Mouse (Mus musculus) lung, adult 2 months (tissue): ENCODE measurements around the gene 3110009E18Rik. TPM values are rescaled to one million over a fixed set of nuclear protein-coding genes. Genes with fewer than 3 reads are reported as not detected.
A peak's percentile ranks its signal among the peaks of the same experiment; 100 is the strongest.
"Not testable (repeated sequence)": the region's sequence is repeated elsewhere in the genome, so short reads cannot be mapped to it uniquely, and the experiment has no call there.

Source experiments
- DNase-seq: peaks from one replicate; pipeline ENCODE4 v3.0.0; 2022
- H3K4me1 ChIP-seq: fragments of 200-500 bp; 2 replicates; pipeline ENCODE4 v1.6.1; 2011; ENCODE audit warnings: low read length; ENCODE audit not compliant: control insufficient read depth, insufficient read depth
- H3K4me3 ChIP-seq: fragments of 200-500 bp; replicated peaks from 2 replicates; pipeline ENCODE3; 2011; ENCODE audit warnings: low read depth, mild to moderate bottlenecking, control low read depth, low read length; ENCODE audit errors: extremely low read depth
- CTCF ChIP-seq: fragments of 200-500 bp; IDR thresholded peaks from 2 replicates; pipeline ENCODE4 v1.5.1; 2011; ENCODE audit warnings: mild to moderate bottlenecking, low read length, control low read depth; ENCODE audit not compliant: insufficient read depth
- POLR2A ChIP-seq: fragments of 200-500 bp; IDR thresholded peaks from 2 replicates; pipeline ENCODE4 v1.6.1; 2011; ENCODE audit warnings: low read depth, mild to moderate bottlenecking, control low read depth, low read length, borderline replicate concordance; ENCODE audit errors: extremely low read depth
- WGBS: fragments of 180-500 bp; shearing (Covaris S2); methylation state at CpG from one replicate; pipeline ENCODE4 v1.1.7; 2018; 5-methylcytosine and 5-hydroxymethylcytosine counted together
- polyA plus RNA-seq: library from polyadenylated mRNA; depleted of rRNA; stranded (reverse); fragments of >200 nt; gene quantifications from 2 replicates; pipeline ENCODE4 v1.2.3, GENCODE M21; 2012

The 3110009E18Rik gene
- polyA plus RNA-seq, 1 experiment: 1.5 TPM

DNA sequence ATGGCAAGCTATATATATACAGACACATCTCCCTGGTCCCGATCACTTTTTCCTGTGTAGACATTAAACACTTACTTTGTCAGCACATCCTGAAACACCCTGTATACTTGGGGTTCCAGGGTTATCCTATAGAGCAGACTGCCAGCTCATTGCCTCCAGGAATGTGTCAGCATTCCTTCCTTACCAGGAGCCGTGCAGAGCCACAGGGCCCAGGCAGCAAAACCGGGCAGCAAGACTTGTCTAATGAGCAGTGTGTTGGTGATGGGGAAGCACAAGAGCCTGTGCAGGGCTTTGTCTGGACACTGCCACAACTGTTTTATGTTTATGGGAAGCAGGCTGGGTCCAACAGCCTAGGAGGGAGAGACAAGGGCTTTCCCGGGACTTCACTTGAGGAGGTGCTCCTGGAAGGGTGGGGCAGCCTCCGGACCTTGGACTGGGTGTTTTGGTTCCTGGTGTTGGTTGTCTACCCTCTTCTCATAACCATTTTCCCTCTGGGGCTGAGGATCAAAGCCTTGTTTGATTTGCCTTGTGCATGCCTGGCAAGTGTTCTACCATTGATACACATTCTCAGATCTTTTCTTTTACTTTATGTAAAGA, 37.0 kb upstream of the 3110009E18Rik start:
- no peak for DNase-seq
- Histone ChIP-seq H3K4me3 (no peak overlapping the region), H3K4me1 (no peaks in the 10 kb centered on the region)
- no peak for TF ChIP-seq POLR2A
- TF ChIP-seq CTCF: no peak
- WGBS: 29% methylated on average over 5 of the region's 5 CpGs

GRCm38 (mm10) chr1:120085696-120086095, 35.3 kb upstream of the 3110009E18Rik start:
- Histone ChIP-seq H3K4me3 (no peak overlapping the region), H3K4me1 (no peaks in the 10 kb centered on the region)
- WGBS: 76% methylated on average over 3 of the region's 3 CpGs
- DNase-seq: no peak
- TF ChIP-seq POLR2A: no peak
- no peak for TF ChIP-seq CTCF

DNA sequence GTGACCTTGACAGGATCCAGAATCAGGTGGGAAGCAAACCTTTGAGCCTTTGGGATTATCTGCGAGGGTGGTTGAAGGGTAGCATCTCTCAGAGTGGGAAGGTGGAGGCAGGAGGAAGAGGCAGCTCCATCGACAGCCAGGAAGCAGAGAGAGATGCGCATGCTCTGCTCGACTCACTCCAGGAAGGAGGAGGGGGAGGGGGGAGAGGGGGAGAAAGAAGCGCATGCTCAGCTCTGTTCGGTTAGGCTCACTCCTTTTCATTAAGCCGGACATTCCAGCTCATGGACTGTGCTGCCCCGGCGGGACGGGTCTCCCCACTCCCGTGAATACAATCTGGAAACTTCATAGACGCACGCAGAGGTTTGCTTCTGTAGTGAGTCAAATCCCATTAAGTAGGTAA, 34.3 kb upstream of the 3110009E18Rik start:
- no peak for TF ChIP-seq POLR2A
- TF ChIP-seq CTCF: no peak
- no peak overlapping the region for H3K4me3 ChIP-seq
- H3K4me1 ChIP-seq: no peaks in the 10 kb centered on the region
- DNase-seq: no peak
- 63% methylated on average over 13 of the region's 13 CpGs for WGBS

DNA sequence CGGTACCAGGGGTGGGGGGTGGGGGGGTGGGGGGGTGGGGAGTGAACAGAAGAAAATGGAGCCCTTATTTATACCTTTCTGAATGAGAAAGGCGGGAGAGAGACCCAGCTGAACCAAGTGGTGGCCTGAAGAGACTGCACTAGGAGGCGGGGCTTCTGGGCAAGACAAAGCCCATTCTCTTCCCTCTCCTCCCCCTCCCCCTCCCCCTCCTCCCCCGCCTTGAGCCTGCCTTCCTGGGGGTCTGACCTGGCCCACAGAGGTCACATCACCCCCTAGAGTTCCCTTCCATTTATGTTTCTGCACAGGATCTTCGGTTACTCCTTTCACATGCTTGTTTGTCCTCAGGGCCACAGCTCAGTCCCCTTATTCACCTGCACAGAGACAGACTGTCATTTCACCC, 31.8 kb upstream of the 3110009E18Rik start:
- no peak for DNase-seq
- 51% methylated on average over 4 of the region's 5 CpGs for WGBS
- TF ChIP-seq POLR2A (no peak), CTCF (no peak)
- Histone ChIP-seq H3K4me1 (no peaks in the 10 kb centered on the region), H3K4me3 (no peak overlapping the region)

DNA sequence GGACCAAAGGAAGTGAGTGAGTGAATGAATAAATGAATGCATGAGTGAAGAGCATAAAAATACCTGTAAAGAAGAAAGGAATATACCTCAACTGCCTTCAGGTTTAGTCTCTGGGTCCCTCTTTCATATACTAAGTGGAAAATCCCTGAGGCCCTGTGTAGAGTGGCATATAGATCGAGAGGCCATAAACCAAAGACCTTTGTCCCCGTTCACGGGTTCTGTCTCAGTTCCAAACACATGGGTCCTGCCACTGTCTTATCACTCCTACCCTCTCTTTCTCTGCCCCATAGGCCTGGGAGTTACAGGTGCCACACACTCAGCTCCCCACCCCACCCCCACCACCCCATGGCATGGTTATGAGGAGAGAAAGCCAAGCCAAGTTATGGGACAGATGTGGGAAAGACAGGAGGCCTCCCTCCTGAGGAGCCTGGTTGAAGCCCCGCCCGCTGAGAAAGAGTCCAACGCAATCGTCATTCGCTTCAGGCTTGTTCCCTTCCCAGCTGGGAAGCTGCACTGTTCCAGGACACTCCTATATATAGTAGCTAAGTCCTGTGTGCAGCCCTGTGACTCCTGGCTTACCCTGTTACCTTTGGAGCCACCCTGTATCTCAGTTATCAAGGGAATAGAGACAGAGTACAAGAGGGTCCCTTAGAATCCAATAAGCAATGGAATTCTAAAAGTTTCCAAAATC, 30.0 kb upstream of the 3110009E18Rik start:
- Histone ChIP-seq H3K4me3 (no peak overlapping the region), H3K4me1 (no peaks in the 10 kb centered on the region)
- TF ChIP-seq CTCF (no peak), POLR2A (no peak)
- 84% methylated on average over 8 of the region's 8 CpGs for WGBS
- DNase-seq: no peak

- peak; percentile 98 for TF ChIP-seq CTCF
- H3K4me3 ChIP-seq, H3K4me1 ChIP-seq: not testable (repeated sequence)
- peak; percentile 89 for DNase-seq
- WGBS: 48% methylated on average over 11 of the region's 14 CpGs
These were observed 27.4 kb upstream of the 3110009E18Rik start for GRCm38 (mm10) chr1:120093482-120094134.

GRCm38 (mm10) chr1:120094920-120095319, 26.1 kb upstream of the 3110009E18Rik start:
- Histone ChIP-seq H3K4me1 (no peaks in the 10 kb centered on the region), H3K4me3 (no peak overlapping the region)
- 58% methylated on average over 3 of the region's 3 CpGs for WGBS
- DNase-seq: no peak
- TF ChIP-seq CTCF (no peak), POLR2A (no peak)

GRCm38 (mm10) chr1:120098327-120098726, 22.7 kb upstream of the 3110009E18Rik start:
- Histone ChIP-seq H3K4me1 (no peaks in the 10 kb centered on the region), H3K4me3 (no peak overlapping the region)
- TF ChIP-seq CTCF: peak; percentile 67
- TF ChIP-seq POLR2A: no peak
- DNase-seq: peak; percentile 68
- WGBS: 10% methylated on average over 7 of the region's 7 CpGs

DNA sequence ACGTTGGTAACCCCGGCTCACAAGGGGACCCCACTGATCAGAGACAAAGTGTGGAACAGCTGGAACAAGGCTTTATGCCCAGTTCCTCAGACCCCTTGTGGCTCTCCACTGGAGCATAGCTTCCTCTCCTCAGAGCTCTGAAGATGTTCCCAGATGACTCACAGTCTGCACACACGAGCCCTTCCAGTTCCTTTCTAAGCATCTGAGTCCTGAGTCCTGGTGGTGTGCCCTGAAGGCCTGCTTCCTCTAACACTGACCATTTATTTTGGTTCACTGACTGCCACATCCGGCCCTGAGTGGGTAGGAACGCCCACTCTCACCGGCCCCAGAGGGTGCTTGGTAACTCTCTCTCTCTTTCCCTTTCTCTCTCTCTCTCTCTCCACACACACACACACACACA, 21.5 kb upstream of the 3110009E18Rik start:
- TF ChIP-seq POLR2A (no peak), CTCF (no peak)
- WGBS: 31% methylated on average over 6 of the region's 6 CpGs
- no peaks in the 10 kb centered on the region for H3K4me1 ChIP-seq
- no peak overlapping the region for H3K4me3 ChIP-seq
- no peak for DNase-seq
